Comparison of ENCODE assay signal across 9 mouse cellular contexts in the genomic region with DNA sequence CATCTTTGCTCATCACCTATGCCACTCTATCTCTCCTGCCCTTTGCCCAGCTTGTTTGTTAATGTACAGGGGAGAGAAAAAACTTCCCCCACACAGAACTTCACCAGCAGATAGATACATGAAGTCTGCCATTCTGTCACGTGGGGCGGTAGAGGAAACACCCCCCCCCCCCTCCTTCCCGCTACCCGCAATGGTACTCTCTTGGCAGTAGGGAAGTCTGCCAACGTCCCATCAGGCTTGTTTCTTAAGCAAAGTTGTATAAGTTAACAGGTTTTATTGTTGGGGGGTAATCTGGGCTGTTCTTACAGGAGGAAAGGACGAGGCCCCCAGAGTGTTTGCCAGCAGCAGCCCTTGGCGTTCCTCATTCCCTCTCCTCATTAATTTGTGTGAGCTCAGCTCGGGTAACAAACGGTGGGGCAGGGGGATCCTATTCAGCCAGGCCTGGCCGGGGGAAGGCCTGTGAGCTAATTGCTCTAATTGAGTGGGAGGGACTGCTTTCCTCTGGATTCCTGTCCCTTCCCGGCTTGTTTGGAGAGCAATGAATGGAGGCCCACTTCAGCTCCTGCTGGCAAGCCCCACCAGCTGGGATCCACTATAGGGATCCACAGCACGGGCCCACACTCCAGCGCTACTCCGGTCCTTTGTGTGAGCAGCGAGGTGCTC.
DNase-seq lines count a peak whose midpoint lies in the region; ATAC-seq and TF ChIP-seq lines count a peak whose summit lies in the region.
"Had no signal": no experiment of that assay in that cellular context is flagged by ENCODE, and none has a peak within 500 bp of the region (broad histone marks: within the 10 kb centered on the region; RNA-seq: fewer than 3 reads in every experiment).

No protein-coding gene starts in this region.

- ATAC-seq in frontal cortex, adult (ENCODE audit: low TSS enrichment) = peak; percentile 62
- peak; percentile 87 for ATAC-seq in limb, embryonic 13.5 days (ENCODE audit: low FRiP score, low read depth)

- H3K36me3 ChIP-seq in limb, embryonic 13.5 days = no peaks in the 10 kb centered on the region
- H3K36me3 ChIP-seq in splenic B cell, adult 2 months (ENCODE audit: control insufficient read depth, insufficient read depth, low read length, poor library complexity, severe bottlenecking) = no peaks in the 10 kb centered on the region
- H3K36me3 ChIP-seq: heart, embryonic 15.5 days had no signal

- no peak overlapping the region for H3K4me3 ChIP-seq in limb, embryonic 13.5 days
- H3K4me3 ChIP-seq in cerebellum, adult 2 months (replicated peaks; ENCODE audit: insufficient read depth, low read depth, low read length) = no peak overlapping the region
- H3K4me3 ChIP-seq: heart, embryonic 15.5 days had no signal

- TF ChIP-seq POLR2A in cerebellum, adult 2 months (IDR thresholded peaks at IDR 0.05; ENCODE audit: borderline replicate concordance, insufficient read depth, low read length) = no peak

- no peak for DNase-seq in frontal cortex, postnatal 25 days (ENCODE audit: low spot score in 2 of 2)
- DNase-seq in right cerebral cortex, postnatal 14 days = peak; percentile 10
- no peak for DNase-seq in right cerebral cortex, postnatal 36 days (ENCODE audit: low spot score in 2 of 2)
- peak; percentile 33 for DNase-seq in splenic B cell, adult 2 months (ENCODE audit: low read depth, low spot score)
- no peak for DNase-seq in cerebellum, adult 2 months
- no peak for DNase-seq in adrenal gland, postnatal 25 days

- peaks cover 33% of the 10 kb centered on the region for H3K4me1 ChIP-seq in limb, embryonic 13.5 days
- no peaks in the 10 kb centered on the region for H3K4me1 ChIP-seq in cerebellum, adult 2 months (ENCODE audit: control insufficient read depth, insufficient read depth, low read length)

- 8% methylated on average over 15 of the region's 15 CpGs for WGBS in limb, embryonic 13.5 days
- 36% methylated on average over 15 of the region's 15 CpGs for WGBS in cerebellum, adult 2 months

- no peak for TF ChIP-seq CTCF in cerebellum, adult 2 months (IDR thresholded peaks at IDR 0.05; ENCODE audit: borderline replicate concordance, insufficient read depth, low read depth, low read length)

- H3K27me3 ChIP-seq in limb, embryonic 13.5 days = no peaks in the 10 kb centered on the region; the same call in 1 of the 2 replicates
- no peaks in the 10 kb centered on the region; the same call in 1 of the 2 replicates for H3K27me3 ChIP-seq in splenic B cell, adult 2 months (ENCODE audit: control insufficient read depth, insufficient read depth, low read length, poor library complexity, severe bottlenecking)
- H3K27me3 ChIP-seq in cerebellum, adult 2 months (ENCODE audit: control insufficient read depth, insufficient read depth, low read length) = no peaks in the 10 kb centered on the region; the same call in 1 of the 2 replicates
- H3K27me3 ChIP-seq: heart, embryonic 15.5 days had no signal

- H3K27ac ChIP-seq in limb, embryonic 13.5 days = peak overlapping the region; percentile 55; the same call in 1 of the 2 replicates
- H3K27ac ChIP-seq in cerebellum, adult 2 months (ENCODE audit: insufficient read depth, low read length) = no peak overlapping the region
- H3K27ac ChIP-seq: heart, embryonic 15.5 days had no signal

- H3K4me2 ChIP-seq in limb, embryonic 13.5 days (replicated peaks) = peak overlapping the region; percentile 50
- H3K4me2 ChIP-seq: heart, embryonic 15.5 days had no signal

- 0 out of 2 replicates have a peak overlapping the region, but pooled peaks have one; percentile 25 for H3K9ac ChIP-seq in limb, embryonic 13.5 days
- H3K9ac ChIP-seq: heart, embryonic 15.5 days had no signal

- no peaks in the 10 kb centered on the region for H3K9me3 ChIP-seq in limb, embryonic 13.5 days
- H3K9me3 ChIP-seq: heart, embryonic 15.5 days had no signal

Comparison
In these comparisons a context has a peak if more than half of its experiments do, and no peak if none do; other contexts are left out.
1. DNase-seq: peak in right cerebral cortex, postnatal 14 days (single experiment) and splenic B cell, adult 2 months (single experiment); none in frontal cortex, postnatal 25 days (0 of 2), right cerebral cortex, postnatal 36 days (0 of 2), cerebellum, adult 2 months (0 of 2) and adrenal gland, postnatal 25 days (single experiment).